Mouse (Mus musculus): ENCODE results near the gene Hip1. TPM values are rescaled to one million over a fixed set of nuclear protein-coding genes. Genes with fewer than 3 reads are reported as not detected.
A peak's percentile ranks its signal among the peaks of the same experiment; 100 is the strongest.
"Not testable (repeated sequence)": the region's sequence is repeated elsewhere in the genome, so short reads cannot be mapped to it uniquely, and the experiment has no call there.

Hip1 gene
- total RNA-seq, 2 experiments from 2014 or later: 41.2 to 41.4 TPM

- DNase-seq (ENCODE audit: low spot score in 2 of 2): no peak
- Histone ChIP-seq H3K27ac (no peak overlapping the region), H3K4me3 (no peak overlapping the region)
- peak; percentile 20 for TF ChIP-seq CTCF (conservative IDR thresholded peaks at IDR 0.05)
These were observed 161.1 kb downstream of the Hip1 start for GRCm38 (mm10) chr5:135383771-135384170.

DNA sequence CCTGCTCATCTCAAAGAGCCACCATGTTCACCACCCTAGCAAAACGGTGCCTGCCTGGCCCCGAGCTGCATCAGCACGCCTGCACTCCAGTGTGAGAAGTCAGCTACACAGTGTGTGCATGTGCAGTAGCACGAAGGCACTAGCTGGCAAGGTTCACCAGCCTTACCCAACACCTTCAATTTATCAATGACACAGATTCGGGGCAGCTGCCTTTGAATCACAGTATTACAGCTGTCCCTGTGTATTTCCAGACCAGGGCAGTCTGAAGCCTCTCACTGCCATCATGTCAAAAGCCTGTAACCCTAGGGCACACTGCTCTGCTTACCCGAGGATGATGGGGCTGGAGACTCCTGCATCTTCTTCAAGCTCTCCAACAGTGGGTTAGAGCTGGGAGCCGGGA, 162.2 kb downstream of the Hip1 start:
- no peak for DNase-seq (ENCODE audit: low spot score in 2 of 2)
- TF ChIP-seq CTCF (conservative IDR thresholded peaks at IDR 0.05): no peak

GRCm38 (mm10) chr5:135381356-135381925, 163.5 kb downstream of the Hip1 start:
- DNase-seq (ENCODE audit: low spot score in 2 of 2): no peak
- TF ChIP-seq CTCF (conservative IDR thresholded peaks at IDR 0.05): no peak
- H3K4me3 ChIP-seq: no peak overlapping the region
- no peak overlapping the region for H3K27ac ChIP-seq

More for the DNA sequence above, 162.2 kb downstream of the Hip1 start:
- Histone ChIP-seq H3K27ac (no peak overlapping the region), H3K4me3 (no peak overlapping the region)

DNA sequence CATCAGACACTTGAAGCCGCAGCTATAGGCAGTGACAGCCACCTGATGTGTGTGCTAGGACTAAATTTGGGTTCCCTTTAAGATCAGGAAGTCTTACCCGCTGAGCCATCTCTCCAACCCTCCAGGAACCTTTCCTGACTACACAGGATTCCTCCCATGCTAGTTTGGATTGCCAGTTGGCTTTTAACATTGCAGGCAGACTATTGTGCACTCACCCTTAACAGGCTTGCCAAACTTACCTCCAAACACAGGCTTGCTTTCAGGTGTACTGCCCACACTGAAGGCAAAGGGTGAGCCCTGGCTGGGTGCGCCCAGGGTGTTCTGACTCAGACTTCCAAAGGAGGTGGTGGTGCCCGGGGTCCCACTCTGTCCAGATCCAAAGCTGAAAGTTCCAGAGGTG, 164.2 kb downstream of the Hip1 start:
- H3K4me3 ChIP-seq: no peak overlapping the region
- no peak for DNase-seq (ENCODE audit: low spot score in 2 of 2)
- no peak for TF ChIP-seq CTCF (conservative IDR thresholded peaks at IDR 0.05)
- no peak overlapping the region for H3K27ac ChIP-seq

DNA sequence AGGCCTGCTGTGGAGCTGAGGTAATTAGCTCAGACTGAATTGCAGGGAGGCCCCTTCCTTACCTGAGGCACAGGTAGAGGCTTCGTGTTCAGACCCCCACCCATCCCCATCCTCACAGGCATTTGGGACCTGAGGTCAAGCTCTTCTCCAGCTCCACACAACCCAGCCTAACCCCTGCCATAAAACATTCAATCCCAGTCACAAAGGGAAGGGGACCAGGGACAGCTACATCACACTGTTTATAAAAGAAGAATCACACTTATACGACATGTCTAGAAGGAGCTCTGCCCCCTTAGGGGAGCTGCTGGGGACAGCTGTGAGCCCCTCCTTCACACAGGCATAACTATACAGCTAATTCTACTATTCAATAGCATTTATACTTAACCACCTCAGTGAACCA, 168.6 kb downstream of the Hip1 start:
- Histone ChIP-seq H3K4me3 (no peak overlapping the region), H3K27ac (no peak overlapping the region)
- no peak for DNase-seq (ENCODE audit: low spot score in 2 of 2)
- no peak for TF ChIP-seq CTCF (conservative IDR thresholded peaks at IDR 0.05)

- no peak for TF ChIP-seq CTCF (conservative IDR thresholded peaks at IDR 0.05)
- DNase-seq (ENCODE audit: low spot score in 2 of 2): no peak
- Histone ChIP-seq H3K27ac (peak overlapping the region; percentile 43; the same call in 1 of the 2 replicates), H3K4me3 (no peak overlapping the region)
These were observed 169.8 kb downstream of the Hip1 start for GRCm38 (mm10) chr5:135375167-135375566.

GRCm38 (mm10) chr5:135373601-135374000, 171.3 kb downstream of the Hip1 start:
- Histone ChIP-seq H3K4me3 (no peak overlapping the region), H3K27ac (no peak overlapping the region)
- peak; percentile 53 for TF ChIP-seq CTCF (conservative IDR thresholded peaks at IDR 0.05)
- DNase-seq (ENCODE audit: low spot score in 2 of 2): no peak

DNA sequence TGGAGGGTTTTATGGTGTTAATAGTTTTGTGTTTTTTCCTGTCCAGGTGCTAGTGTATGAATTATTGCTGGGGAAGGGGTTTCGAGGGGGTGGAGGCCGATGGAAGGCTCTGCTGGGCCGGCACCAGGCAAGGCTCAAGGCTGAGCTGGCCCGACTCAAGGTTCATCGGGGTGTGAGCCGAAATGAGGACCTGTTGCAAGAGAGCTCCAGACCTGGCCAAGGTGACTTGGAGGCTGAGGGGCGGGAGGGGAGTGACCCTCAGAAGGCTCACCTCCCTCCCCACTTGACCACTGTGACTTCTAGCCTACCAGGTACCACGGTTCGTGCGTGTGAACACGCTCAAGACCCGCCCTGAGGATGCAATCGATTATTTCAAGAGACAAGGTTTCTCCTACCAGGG, 173.7 kb downstream of the Hip1 start:
- DNase-seq (ENCODE audit: low spot score in 2 of 2): no peak
- no peak overlapping the region for H3K4me3 ChIP-seq
- TF ChIP-seq CTCF (conservative IDR thresholded peaks at IDR 0.05): no peak

GRCm38 (mm10) chr5:135369787-135370654, 174.9 kb downstream of the Hip1 start, which contains the start of gene Nsun5:
Gene Nsun5, plus strand, starts transcription at chr5:135369953.
- no peak for TF ChIP-seq CTCF (conservative IDR thresholded peaks at IDR 0.05)

More for the DNA sequence above, 173.7 kb downstream of the Hip1 start:
- no peak overlapping the region for H3K27ac ChIP-seq

GRCm38 (mm10) chr5:135369196-135369595, 175.7 kb downstream of the Hip1 start:
- peak overlapping the region; percentile 93; the same call in 1 of the 2 replicates for H3K27ac ChIP-seq
- not testable (repeated sequence) for DNase-seq (ENCODE audit: low spot score in 2 of 2)
- peak overlapping the region; percentile 95 for H3K4me3 ChIP-seq

More at GRCm38 (mm10) chr5:135369787-135370654, 174.9 kb downstream of the Hip1 start, which contains the start of gene Nsun5:
- peak within 1 kb of the TSS; percentile 95 for H3K4me3 ChIP-seq
- H3K27ac ChIP-seq: peak within 1 kb of the TSS; percentile 93
- peak; percentile 92 to 95 for DNase-seq (ENCODE audit: low spot score in 2 of 2)

GRCm38 (mm10) chr5:135368312-135368711, 176.6 kb downstream of the Hip1 start:
- Histone ChIP-seq H3K27ac (no peak overlapping the region), H3K4me3 (no peak overlapping the region)
- no peak for TF ChIP-seq CTCF (conservative IDR thresholded peaks at IDR 0.05)
- DNase-seq (ENCODE audit: low spot score in 2 of 2): no peak

DNA sequence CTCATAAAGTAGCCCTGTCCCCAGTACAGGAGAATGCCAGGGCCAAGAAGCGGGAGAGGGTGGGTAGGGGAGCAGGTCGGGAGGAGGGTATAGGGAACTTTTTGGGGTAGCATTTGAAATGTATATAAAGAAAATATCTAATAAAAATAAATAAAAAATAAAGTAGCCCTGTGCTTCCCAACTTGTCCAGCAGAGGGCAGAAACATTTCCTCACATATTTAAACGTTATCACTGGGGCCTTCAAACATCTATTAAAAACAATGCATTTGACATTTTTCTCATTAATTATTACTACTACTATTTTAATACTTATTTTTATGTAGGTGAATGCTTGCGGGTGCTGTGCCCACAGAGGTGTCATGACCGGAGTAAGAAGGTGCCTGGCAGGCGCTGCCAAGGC, 177.1 kb downstream of the Hip1 start:
- peak; percentile 86 for TF ChIP-seq CTCF (conservative IDR thresholded peaks at IDR 0.05)
- DNase-seq (ENCODE audit: low spot score in 2 of 2): no peak
- Histone ChIP-seq H3K27ac (no peak overlapping the region), H3K4me3 (no peak overlapping the region)

DNA sequence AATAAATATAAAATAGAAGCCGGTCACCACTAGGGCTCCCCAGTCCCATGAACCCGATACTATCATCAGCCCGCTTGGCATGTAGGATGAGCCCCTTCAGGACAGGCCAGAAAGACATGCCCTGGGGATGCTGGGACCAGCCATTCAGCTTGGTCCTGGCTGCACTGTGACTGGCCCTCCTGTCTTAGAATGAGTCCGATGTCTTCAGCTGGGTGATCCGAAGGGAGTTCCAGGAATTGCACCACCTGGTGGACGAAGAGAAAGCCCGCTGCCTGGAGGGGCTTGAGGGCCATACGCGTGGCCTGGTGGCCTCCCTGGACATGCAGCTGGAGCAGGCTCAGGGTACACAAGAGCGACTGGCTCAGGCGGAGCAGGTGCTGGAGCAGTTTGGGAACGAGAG, 181.4 kb downstream of the Hip1 start:
- DNase-seq (ENCODE audit: low spot score in 2 of 2): no peak
- peak; percentile 69 for TF ChIP-seq CTCF (conservative IDR thresholded peaks at IDR 0.05)
- Histone ChIP-seq H3K27ac (no peak overlapping the region), H3K4me3 (no peak overlapping the region)
